Mouse (Mus musculus): ENCODE results near the gene Evc2. TPM values are rescaled to one million over a fixed set of nuclear protein-coding genes. Genes with fewer than 3 reads are reported as not detected.

Evc2 gene
- polyA plus RNA-seq, 1 experiment from 2014 or later = 2.1 TPM

DNA sequence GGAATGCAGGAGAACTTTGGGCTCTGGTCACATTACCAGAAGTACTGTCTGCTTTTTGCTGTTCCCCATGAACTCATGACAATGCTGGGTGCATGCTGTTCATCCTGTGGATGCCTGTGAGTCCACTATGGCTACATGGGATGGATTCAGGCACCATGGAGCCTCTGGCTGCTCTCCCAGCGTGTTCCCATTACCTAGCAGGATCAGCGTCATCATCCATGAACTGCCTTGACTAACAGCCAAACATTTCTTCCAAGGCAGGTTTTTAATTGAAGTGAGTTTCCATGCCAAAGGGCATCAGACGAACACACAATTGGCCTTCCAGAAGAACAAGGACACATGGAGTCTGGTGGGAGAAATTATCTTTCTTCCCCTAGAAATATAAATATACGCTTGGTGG is 133.3 kb downstream of the Evc2 start:
- no peak for DNase-seq (ENCODE audit: low spot score)

DNA sequence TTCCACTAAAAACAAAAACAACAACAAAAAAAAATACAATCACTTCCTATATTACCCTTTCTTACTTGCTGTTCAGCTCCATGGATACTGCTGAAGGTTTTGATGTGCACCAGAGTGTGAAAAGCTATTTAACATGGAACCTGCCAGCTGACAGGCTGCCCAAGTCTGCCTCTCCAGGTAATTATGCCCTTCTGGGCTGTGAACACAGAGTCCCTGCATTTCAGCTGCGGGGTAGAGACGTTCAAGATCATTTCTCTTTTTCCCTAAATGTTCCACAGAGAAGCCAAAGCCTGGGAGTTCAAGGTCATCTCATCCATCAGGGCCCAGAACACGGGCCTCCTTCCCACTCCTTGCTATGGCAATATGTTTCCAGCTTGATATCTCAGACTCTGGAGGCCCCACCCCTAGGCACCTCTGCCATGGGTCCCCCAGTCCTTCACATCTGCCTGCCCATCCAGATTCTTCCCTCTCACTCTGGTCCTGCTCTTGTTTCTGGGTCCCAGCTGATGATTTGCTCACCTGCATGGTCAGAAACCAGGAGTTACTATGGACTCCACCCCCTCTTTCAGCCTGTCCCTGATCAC is 133.8 kb downstream of the Evc2 start:
- DNase-seq (ENCODE audit: low spot score) = no peak

Other genes with a start within 250 kb of the Evc2 start
- gene Crmp1, start 96.6 kb upstream of the Evc2 start, polyA plus RNA-seq (2015; fragmentation: Nextera tagmentation; extraction: Ambion mirVana) = 5.3 and 6.3 TPM in 2 replicates
- gene Evc, start 1.6 kb upstream of the Evc2 start, polyA plus RNA-seq (2015; fragmentation: Nextera tagmentation; extraction: Ambion mirVana) = 4.1 and 4.7 TPM in 2 replicates

Measured in thymus, postnatal 0 days (tissue).